Mouse (Mus musculus): ENCODE results near the gene Stum. TPM values are rescaled to one million over a fixed set of nuclear protein-coding genes. Genes with fewer than 3 reads are reported as not detected.

Gene Stum
- total and polyA plus RNA-seq, 3 experiments: 0.42 to 0.61 (median 0.51) TPM

DNA sequence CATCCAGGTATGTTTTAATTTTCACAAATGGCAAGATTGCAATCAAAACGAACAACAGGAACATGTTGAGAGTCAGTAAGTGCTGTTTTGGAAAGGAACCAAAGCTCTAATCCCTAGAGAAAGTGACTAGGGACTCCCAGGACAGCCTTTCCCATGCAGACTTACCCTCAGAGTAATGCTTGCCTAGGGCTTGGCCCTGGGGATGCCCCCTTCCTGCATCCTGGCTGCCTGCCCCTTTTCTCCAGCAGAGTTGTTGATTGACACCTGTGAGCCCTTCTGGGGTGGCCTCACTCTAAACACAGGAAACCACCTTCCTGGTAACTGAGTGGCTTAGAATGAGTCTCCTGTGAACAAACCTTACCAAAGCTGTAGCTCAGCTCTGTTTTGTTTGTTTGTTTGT, 94.8 kb downstream of the Stum start:
- no peaks in the 10 kb centered on the region for H3K9me3 ChIP-seq (replicated peaks; ENCODE audit: low read length)
- H3K4me3 ChIP-seq (replicated peaks in 1 of 3; ENCODE audit: low read depth in 2 of 3, low read length in 2 of 3, poor library complexity in 1 of 3): no peak overlapping the region
- H3K36me3 ChIP-seq (replicated peaks in 1 of 2; ENCODE audit: control insufficient read depth in 1 of 2, insufficient read depth in 1 of 2, low read length in 1 of 2): peaks cover 0 to 8% of the 10 kb centered on the region in 2 experiments
- in situ Hi-C loops (cut with MboI; ENCODE audit: low pct_ligation_motif_present, low pct_unique_long_range_greater_than_20kb, low sequenced_read_pairs) (no loop called here), dilution Hi-C loops (cut with MboI; ENCODE audit: extremely low pct_ligation_motif_present, extremely low pct_unique_long_range_greater_than_20kb, low sequenced_read_pairs) (no loop called here)
- H3K27ac ChIP-seq (ENCODE audit: insufficient read depth, low read depth): peak overlapping the region; percentile 18; the same call in 1 of the 2 replicates
- peak; percentile 53 for DNase-seq (ENCODE audit: extremely low read depth)
- H3K4me1 ChIP-seq (ENCODE audit: control insufficient read depth in 1 of 2, insufficient read depth in 2 of 2): peaks cover 32 to 88% of the 10 kb centered on the region in 2 experiments
- H3K9ac ChIP-seq (ENCODE audit: insufficient read depth, low read depth): no peak overlapping the region
- no peaks in the 10 kb centered on the region for H3K27me3 ChIP-seq (replicated peaks)
- peak overlapping the region; percentile 59 for H3K4me2 ChIP-seq (ENCODE audit: insufficient read depth, low read depth, poor library complexity, severe bottlenecking)
- H3K79me2 ChIP-seq (replicated peaks; ENCODE audit: control insufficient read depth, extremely low read depth, insufficient read depth, poor library complexity, severe bottlenecking): 0 out of 2 replicates have a peak, but pooled peaks cover 6% of the 10 kb centered on the region
- TF ChIP-seq E2F4 (IDR thresholded peaks at IDR 0.05; ENCODE audit: insufficient replicate concordance, low read depth, low read length) (no peak), BHLHE40 (IDR thresholded peaks at IDR 0.05; ENCODE audit: low read depth, low read length) (0 out of 2 replicates have a peak, but pooled peaks have one; percentile 6), MXI1 (IDR thresholded peaks at IDR 0.05; ENCODE audit: low read depth, low read length) (no peak), ETS1 (conservative IDR thresholded peaks at IDR 0.05; ENCODE audit: low read depth, low read length) (peak; percentile 41)

DNA sequence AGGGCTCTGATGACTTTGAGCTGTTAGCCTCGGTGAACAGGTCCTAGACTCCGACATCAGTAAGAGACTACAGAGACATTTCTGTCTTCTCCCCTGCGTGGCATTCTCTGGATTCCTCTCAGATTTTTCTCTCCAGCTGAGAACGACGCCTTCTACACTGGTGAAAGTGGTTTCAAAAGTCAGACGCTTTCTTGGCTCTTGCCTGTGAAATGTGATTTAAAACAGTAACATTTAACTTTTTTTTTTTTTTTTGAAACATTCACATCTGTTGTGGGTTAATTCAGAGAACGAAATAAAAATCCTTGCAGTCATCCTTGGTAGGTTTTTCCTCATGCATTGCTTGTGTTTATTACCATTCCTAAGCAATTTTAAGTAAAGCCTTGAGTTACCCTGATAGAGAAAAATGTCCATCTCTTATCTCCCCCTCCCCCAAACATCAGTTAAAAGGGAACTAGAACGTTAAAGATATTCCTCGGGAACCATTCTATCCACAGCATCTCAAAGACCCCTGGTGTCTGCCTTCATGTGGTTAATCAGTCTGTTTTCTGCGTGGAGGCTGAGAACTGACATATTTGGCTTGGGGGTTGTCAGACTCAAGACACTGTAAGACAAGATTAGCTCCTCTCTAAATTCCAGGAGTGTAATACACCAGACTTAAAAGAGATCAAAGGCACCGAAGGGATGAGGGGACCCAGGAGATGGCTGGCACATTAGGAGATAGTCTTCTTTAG, 95.4 kb downstream of the Stum start:
- Histone ChIP-seq H3K27me3 (replicated peaks) (no peaks in the 10 kb centered on the region), H3K36me3 (replicated peaks in 1 of 2; ENCODE audit: control insufficient read depth in 1 of 2, insufficient read depth in 1 of 2, low read length in 1 of 2) (peaks cover 0 to 14% of the 10 kb centered on the region in 2 experiments), H3K79me2 (replicated peaks; ENCODE audit: control insufficient read depth, extremely low read depth, insufficient read depth, poor library complexity, severe bottlenecking) (0 out of 2 replicates have a peak, but pooled peaks cover 6% of the 10 kb centered on the region), H3K9me3 (replicated peaks; ENCODE audit: low read length) (no peaks in the 10 kb centered on the region), H3K27ac (ENCODE audit: insufficient read depth, low read depth) (peak overlapping the region; percentile 18; the same call in 1 of the 2 replicates), H3K9ac (ENCODE audit: insufficient read depth, low read depth) (peak overlapping the region; percentile 55; the same call in 1 of the 2 replicates), H3K4me1 (ENCODE audit: control insufficient read depth in 1 of 2, insufficient read depth in 2 of 2) (peaks cover 28 to 85% of the 10 kb centered on the region in 2 experiments), H3K4me2 (ENCODE audit: insufficient read depth, low read depth, poor library complexity, severe bottlenecking) (peak overlapping the region; percentile 59), H3K4me3 (replicated peaks in 1 of 3; ENCODE audit: low read depth in 2 of 3, low read length in 2 of 3, poor library complexity in 1 of 3) (peak overlapping the region in 1 of 3 experiments; percentile 41)
- in situ Hi-C loops (cut with MboI; ENCODE audit: low pct_ligation_motif_present, low pct_unique_long_range_greater_than_20kb, low sequenced_read_pairs): no loop called here
- DNase-seq (ENCODE audit: extremely low read depth): no peak
- no peak for TF ChIP-seq MXI1 (IDR thresholded peaks at IDR 0.05; ENCODE audit: low read depth, low read length)
- TF ChIP-seq EP300 (IDR thresholded peaks at IDR 0.05; ENCODE audit: low read length): no peak
- peak; percentile 76 for TF ChIP-seq CHD1 (IDR thresholded peaks at IDR 0.05; ENCODE audit: low read depth, low read length)
- no peak for TF ChIP-seq E2F4 (IDR thresholded peaks at IDR 0.05; ENCODE audit: insufficient replicate concordance, low read depth, low read length)
- no peak for TF ChIP-seq MAZ (IDR thresholded peaks at IDR 0.05; ENCODE audit: low read depth, low read length)
- no peak for TF ChIP-seq TBP (conservative IDR thresholded peaks at IDR 0.05; ENCODE audit: low read depth, low read length)
- TF ChIP-seq IRF4 (IDR thresholded peaks at IDR 0.05; ENCODE audit: low read depth, low read length): no peak
- peak; percentile 70; the same call in 1 of the 2 replicates for TF ChIP-seq POLR2AphosphoS2 (IDR thresholded peaks at IDR 0.05; ENCODE audit: low read depth, low read length)
- no peak for TF ChIP-seq USF2 (conservative IDR thresholded peaks at IDR 0.05; ENCODE audit: low read depth, low read length)
- no peak for TF ChIP-seq BHLHE40 (IDR thresholded peaks at IDR 0.05; ENCODE audit: low read depth, low read length)
- TF ChIP-seq CHD2 (IDR thresholded peaks at IDR 0.05; ENCODE audit: low read length): peak; percentile 29; the same call in 1 of the 2 replicates
- no peak for TF ChIP-seq ZKSCAN1 (IDR thresholded peaks at IDR 0.05; ENCODE audit: borderline replicate concordance, low read depth, low read length)
- TF ChIP-seq CTCF (conservative IDR thresholded peaks at IDR 0.05 in 1 of 2, IDR thresholded peaks at IDR 0.05 in 1 of 2; ENCODE audit: low read depth in 2 of 2, low read length in 2 of 2): no peak; a peak in 1 of 4 replicates
- no peak for TF ChIP-seq TCF12 (IDR thresholded peaks at IDR 0.05; ENCODE audit: low read depth, low read length)
- TF ChIP-seq ZMIZ1 (IDR thresholded peaks at IDR 0.05; ENCODE audit: low read depth, low read length): peak; percentile 36; the same call in 1 of the 2 replicates
- no peak for TF ChIP-seq NRF1 (IDR thresholded peaks at IDR 0.05; ENCODE audit: low read depth, low read length)
- TF ChIP-seq NELFE (IDR thresholded peaks at IDR 0.05; ENCODE audit: low read depth, low read length): peak; percentile 12; the same call in 1 of the 2 replicates
- TF ChIP-seq RAD21 (IDR thresholded peaks at IDR 0.05; ENCODE audit: low read depth, low read length): no peak
- 0 out of 2 replicates have a peak, but pooled peaks have one; percentile 65 for TF ChIP-seq RCOR1 (conservative IDR thresholded peaks at IDR 0.05; ENCODE audit: low read depth, low read length)
- TF ChIP-seq POLR2A (IDR thresholded peaks at IDR 0.05; ENCODE audit: low read depth, low read length): no peak; the same call in none of the 2 replicates
- peak; percentile 58 for TF ChIP-seq ZNF384 (IDR thresholded peaks at IDR 0.05; ENCODE audit: low read depth, low read length)
- dilution Hi-C loops (cut with MboI; ENCODE audit: extremely low pct_ligation_motif_present, extremely low pct_unique_long_range_greater_than_20kb, low sequenced_read_pairs): no loop called here

Data from CH12.LX (cell line).